Mouse (Mus musculus) hindlimb bud, embryonic 11.5 days (tissue): ENCODE results near the gene Fnbp1.

Experiments used
- DNase-seq: peaks from one replicate; pipeline ENCODE4 v3.0.0-alpha.2; 2012; ENCODE audit warnings: low read depth, low spot score; ENCODE audit errors: extremely low spot score

Fnbp1 gene

DNA sequence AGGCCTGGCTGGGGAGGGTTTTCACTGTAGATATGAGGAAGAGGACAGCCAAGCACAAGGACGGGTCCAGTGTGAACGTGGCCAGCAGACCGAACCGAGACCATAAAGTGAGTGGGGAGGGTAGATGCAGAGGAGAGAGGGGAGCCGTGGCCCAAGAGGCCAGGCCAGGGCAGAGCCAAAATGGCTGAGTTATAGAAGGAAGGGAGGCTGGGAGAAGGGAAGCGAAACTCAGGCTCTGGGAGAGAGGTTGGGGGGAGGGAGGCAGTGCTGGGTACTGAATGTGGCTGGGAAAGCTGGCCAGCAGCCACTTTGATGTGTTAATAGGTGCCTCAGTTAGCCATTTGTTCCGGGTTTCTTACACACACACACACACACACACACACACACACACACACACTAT lies 14.6 kb downstream of the Fnbp1 start:
- no peak for DNase-seq

DNA sequence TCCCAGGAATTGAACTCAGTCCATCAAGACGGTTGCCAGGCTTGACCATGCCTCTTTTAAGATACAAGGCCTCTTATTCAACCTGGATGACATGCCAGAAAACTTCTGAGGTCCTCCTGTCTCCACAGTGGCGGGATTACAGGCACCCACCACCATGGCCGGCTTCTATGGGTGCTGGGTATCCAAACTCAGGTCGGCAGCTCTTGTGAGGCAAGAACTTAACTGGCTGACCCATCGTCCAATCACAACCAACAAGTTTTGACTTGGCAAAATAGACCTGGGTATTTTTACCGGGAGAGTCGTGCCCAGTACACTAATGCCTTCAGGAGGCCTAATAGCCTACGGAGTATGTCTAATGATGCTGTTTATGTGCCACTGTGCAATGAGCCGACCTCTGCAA lies 15.8 kb downstream of the Fnbp1 start:
- DNase-seq: no peak

DNA sequence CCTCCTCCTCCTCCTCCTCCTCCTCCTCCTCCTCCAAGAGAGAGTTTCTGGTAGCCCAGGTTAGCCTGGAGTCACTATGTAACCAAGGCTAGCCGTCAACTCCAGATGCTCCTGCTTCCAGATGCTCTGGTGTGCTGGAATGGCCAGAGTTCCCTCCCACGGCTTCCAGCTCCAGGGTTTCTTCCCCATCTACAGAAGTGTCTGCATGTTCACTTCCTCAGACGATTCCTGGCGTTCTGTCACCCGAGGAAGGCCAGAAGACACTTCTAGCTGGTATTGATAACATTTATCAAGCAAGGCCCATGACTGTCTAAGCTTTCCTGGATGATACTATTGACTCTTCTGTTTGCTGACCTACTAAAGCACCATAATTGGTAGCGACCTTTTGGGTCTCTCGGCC lies 16.7 kb downstream of the Fnbp1 start:
- DNase-seq: no peak

DNA sequence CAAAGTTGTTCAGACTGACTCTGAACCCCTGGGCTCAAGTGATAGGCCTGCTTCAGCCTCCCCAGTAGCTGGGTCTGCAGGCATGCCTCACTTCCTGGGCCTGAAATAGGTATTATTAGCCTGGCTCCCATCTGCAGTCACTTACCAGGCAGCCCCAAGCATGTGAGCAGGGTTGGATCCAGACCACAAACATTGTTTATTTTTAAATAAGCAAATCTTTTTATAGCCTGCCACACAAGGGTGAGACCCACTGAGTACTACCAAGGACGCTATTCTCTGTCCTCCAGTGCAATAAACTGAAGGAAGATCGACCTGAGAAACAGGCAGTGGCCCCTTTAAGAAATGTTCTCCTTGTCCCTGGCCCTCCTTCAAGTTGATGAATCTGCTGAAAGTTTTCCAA lies 17.1 kb downstream of the Fnbp1 start:
- DNase-seq: no peak

GRCm38 (mm10) chr2:31123493-31123892 lies 18.3 kb downstream of the Fnbp1 start:
- DNase-seq: no peak

- no peak for DNase-seq
Observed at GRCm38 (mm10) chr2:31122806-31123205, 19.0 kb downstream of the Fnbp1 start.

GRCm38 (mm10) chr2:31121131-31121693 lies 20.6 kb downstream of the Fnbp1 start:
- DNase-seq: no peak

- DNase-seq: no peak
Observed at GRCm38 (mm10) chr2:31119795-31120194, 22.0 kb downstream of the Fnbp1 start.

DNA sequence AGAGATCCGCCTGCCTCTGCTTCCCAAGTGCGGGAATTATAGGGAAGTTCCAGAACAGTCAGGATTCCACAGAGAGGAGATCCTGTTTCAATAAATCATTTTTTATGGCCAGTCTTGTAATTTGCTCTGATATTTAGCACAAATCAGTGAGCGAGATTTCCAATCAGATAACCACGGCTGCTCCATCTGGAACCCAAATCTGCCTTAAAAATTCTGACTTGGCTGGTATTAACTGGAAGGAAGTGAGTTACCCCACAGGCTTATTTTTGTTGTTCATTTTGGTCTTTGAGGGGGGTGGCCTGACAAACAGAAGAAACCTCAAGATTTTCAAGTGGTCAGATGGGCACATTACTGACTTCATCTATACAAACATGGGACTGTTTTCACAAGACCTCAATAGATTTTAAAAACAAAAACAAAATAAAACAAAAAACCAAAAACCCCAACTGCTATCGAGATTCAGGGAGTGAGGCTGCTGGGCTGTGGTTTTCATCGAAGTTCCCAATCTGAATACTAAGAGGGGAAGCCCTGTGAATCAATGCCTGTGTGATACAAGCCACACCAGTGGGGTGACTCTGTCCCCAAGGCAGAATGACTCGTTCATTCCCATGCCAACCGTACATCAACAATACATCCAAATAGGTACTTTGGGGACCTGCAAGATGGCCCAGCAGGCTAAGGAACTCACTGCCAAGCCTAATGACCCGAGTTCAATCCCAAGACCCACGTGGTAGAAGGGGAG lies 23.0 kb downstream of the Fnbp1 start:
- DNase-seq: no peak

- no peak for DNase-seq
Observed at GRCm38 (mm10) chr2:31118211-31118610, 23.6 kb downstream of the Fnbp1 start.

DNA sequence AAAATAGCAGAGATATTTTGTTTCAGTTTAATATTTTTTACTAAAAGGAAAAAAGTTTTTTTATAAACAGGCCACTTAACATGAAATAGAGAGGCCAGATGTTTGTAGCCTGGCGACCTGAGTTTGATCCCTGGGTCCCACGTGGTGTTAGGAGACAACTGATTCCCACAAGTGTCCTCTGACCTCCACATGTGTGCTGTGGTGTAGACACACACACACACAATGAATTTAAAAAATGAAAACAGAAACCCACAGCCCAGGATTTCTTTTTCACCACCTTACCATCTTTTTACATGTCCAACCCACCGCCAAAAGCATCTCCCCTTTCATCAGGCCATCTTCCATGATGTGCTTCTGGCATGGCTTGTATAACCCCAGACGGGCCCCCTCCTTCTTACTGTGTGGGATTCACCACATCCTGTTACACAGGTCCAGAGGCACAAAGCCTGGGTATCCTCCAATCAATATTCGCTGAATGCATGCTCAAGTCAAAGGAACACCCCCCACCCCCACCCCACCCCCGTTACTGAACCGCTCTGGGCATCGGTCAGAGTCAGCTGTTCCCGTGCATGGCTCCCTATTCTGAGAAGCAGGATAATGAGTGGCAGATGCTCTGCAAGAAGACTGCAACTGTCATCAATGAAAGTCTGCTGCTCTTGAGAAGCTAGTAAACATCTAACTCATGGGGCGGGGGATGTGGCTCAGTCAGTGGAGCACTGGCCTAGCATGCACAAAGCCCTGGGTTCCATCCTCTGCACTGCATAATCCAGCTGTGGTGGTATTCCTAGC lies 25.7 kb downstream of the Fnbp1 start:
- no peak for DNase-seq

DNA sequence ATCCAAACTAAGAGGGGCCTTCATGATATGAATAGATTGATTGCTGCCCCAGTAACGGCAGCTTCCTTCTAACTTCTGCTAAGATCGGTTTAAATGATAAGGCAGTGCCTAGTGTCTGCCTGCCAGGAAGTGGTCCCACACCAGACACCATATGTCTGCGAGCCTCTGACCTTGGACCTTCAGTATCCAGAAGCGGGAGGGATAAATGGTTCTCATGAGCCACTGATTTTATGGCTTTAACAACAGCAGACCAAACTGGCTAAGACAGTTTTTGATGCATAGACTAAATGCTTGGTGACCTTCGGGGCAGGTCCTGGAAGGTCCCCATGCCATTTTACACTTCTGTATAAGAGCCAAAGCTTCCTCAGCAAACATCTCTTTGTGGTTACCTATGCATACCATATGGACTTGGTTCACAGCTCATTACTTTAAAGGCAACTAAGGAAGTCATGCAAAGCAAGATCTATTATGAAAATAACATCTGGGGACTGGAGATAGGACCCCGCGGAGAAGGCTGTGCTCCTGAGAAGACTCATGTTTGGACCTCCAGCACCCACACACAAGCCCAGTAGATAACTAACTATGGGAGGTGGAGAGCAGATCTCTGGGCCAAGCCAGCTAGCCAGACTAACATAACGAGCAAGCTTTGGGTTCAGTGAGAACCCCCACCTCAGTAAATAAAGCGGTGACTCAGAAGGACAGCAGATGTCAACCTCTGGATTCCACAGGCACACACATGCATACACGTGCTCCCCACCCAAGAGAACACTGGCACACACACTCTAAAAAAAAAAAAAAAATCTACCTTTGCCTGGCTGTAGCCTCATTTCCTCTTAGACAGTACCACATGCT lies 26.5 kb downstream of the Fnbp1 start:
- no peak for DNase-seq

- DNase-seq: no peak
Observed at GRCm38 (mm10) chr2:31114205-31114604, 27.6 kb downstream of the Fnbp1 start.

- no peak for DNase-seq
Observed at GRCm38 (mm10) chr2:31111685-31112084, 30.1 kb downstream of the Fnbp1 start.

- no peak for DNase-seq
Observed at GRCm38 (mm10) chr2:31109960-31110548, 31.8 kb downstream of the Fnbp1 start.

GRCm38 (mm10) chr2:31108186-31108585 lies 33.6 kb downstream of the Fnbp1 start:
- no peak for DNase-seq

GRCm38 (mm10) chr2:31106621-31107320 lies 35.0 kb downstream of the Fnbp1 start:
- no peak for DNase-seq

DNA sequence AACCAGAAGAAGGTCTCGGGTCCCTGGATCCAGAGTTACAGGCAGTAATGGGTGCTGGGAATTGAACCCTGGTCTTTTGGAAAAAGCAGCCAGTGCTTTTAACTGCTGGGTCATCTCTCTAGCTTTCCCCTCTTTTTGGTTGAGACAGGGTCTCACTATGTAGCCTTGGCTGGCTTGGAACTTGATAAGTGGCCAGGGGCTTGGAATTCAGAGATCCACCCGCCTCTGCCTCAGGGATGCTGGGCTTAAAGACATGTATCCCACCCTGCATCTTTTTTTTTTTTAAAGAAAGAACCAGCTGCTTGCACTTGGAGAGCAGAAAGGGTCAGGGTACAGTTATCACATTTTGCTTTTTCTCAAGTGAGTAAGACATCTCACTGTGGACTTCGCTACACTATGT lies 35.8 kb downstream of the Fnbp1 start:
- DNase-seq: no peak

DNA sequence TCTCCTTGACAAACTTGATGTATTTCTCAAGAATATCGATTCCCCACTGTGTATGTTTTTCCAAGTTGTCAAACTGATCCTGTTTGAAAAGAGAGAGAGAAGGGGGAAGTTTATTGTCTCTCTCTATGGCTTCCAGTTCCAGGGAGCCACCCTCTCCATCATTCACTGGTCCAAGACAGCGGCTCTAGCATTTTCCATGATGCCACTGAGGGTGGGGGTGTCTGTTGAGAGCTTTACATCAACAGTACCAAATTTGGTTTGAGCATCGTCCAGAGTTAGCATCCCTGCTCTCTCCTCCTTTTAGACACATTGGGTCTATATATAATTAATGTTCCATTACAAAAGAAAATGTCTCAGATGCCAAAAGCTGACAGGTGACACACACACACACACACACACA lies 36.5 kb downstream of the Fnbp1 start:
- no peak for DNase-seq

GRCm38 (mm10) chr2:31103321-31103720 lies 38.5 kb downstream of the Fnbp1 start:
- DNase-seq: no peak
